Mouse (Mus musculus): ENCODE results near the gene Ap1s3. TPM values are rescaled to one million over a fixed set of nuclear protein-coding genes. Genes with fewer than 3 reads are reported as not detected.

Gene Ap1s3
- total and polyA plus RNA-seq, 2 experiments: 0.92 to 2.3 TPM

DNA sequence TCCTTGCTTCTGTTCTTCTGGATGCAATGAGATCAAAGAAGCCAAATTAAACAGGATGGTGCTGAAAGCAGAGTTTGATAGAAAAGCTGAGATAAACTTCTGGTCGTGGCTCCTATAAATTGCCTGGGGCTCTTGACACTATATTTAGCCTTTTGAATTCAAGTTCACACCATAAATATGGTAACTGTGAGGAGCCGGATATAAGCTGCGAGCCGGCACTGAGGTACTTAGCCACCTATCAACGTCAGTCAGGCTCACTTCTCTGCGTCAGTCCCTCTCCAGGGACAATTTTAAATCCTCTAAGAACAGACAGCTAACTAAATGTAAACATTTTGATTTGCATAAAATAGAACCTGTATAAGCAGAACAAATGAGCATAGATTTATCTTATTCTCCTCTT, 82.3 kb downstream of the Ap1s3 start:
- H3K9ac ChIP-seq (ENCODE audit: low read depth, low read length): no peak overlapping the region
- 89% methylated on average over 6 of the region's 6 CpGs for WGBS
- no peak for TF ChIP-seq POLR2A (IDR thresholded peaks at IDR 0.05; ENCODE audit: extremely low read depth, insufficient read depth, low read length)
- no peak overlapping the region for H3K27ac ChIP-seq (replicated peaks; ENCODE audit: insufficient read depth, low read depth, low read length)
- H3K36me3 ChIP-seq (ENCODE audit: control insufficient read depth, insufficient read depth, low read length): no peaks in the 10 kb centered on the region
- H3K27me3 ChIP-seq (ENCODE audit: control insufficient read depth, insufficient read depth, low read length): no peaks in the 10 kb centered on the region
- DNase-seq (ENCODE audit: extremely low read depth, low read depth, low spot score): no peak
- H3K79me2 ChIP-seq (ENCODE audit: control insufficient read depth, insufficient read depth, low read length): no peaks in the 10 kb centered on the region
- H3K4me3 ChIP-seq (ENCODE audit: insufficient read depth, low read depth, low read length): no peak overlapping the region
- no peaks in the 10 kb centered on the region for H3K4me1 ChIP-seq (ENCODE audit: control insufficient read depth, insufficient read depth, low read length)

- Histone ChIP-seq H3K9ac (ENCODE audit: low read depth, low read length) (no peak overlapping the region), H3K36me3 (ENCODE audit: control insufficient read depth, insufficient read depth, low read length) (no peaks in the 10 kb centered on the region), H3K27ac (replicated peaks; ENCODE audit: insufficient read depth, low read depth, low read length) (no peak overlapping the region), H3K79me2 (ENCODE audit: control insufficient read depth, insufficient read depth, low read length) (no peaks in the 10 kb centered on the region), H3K27me3 (ENCODE audit: control insufficient read depth, insufficient read depth, low read length) (no peaks in the 10 kb centered on the region), H3K4me1 (ENCODE audit: control insufficient read depth, insufficient read depth, low read length) (peaks cover 3% of the 10 kb centered on the region), H3K4me3 (ENCODE audit: insufficient read depth, low read depth, low read length) (no peak overlapping the region)
- WGBS: 8% methylated on average over 15 of the region's 15 CpGs
- DNase-seq (ENCODE audit: extremely low read depth, low read depth, low spot score): peak; percentile 16
- no peak for TF ChIP-seq POLR2A (IDR thresholded peaks at IDR 0.05; ENCODE audit: extremely low read depth, insufficient read depth, low read length)
- TF ChIP-seq CTCF (IDR thresholded peaks at IDR 0.05; ENCODE audit: low read depth, low read length): no peak
Measured at GRCm38 (mm10) chr1:79581136-79581679, 90.6 kb downstream of the Ap1s3 start.

- Histone ChIP-seq H3K4me1 (ENCODE audit: control insufficient read depth, insufficient read depth, low read length) (peaks cover 3% of the 10 kb centered on the region), H3K27me3 (ENCODE audit: control insufficient read depth, insufficient read depth, low read length) (no peaks in the 10 kb centered on the region), H3K9ac (ENCODE audit: low read depth, low read length) (no peak overlapping the region), H3K27ac (replicated peaks; ENCODE audit: insufficient read depth, low read depth, low read length) (no peak overlapping the region), H3K4me3 (ENCODE audit: insufficient read depth, low read depth, low read length) (no peak overlapping the region), H3K79me2 (ENCODE audit: control insufficient read depth, insufficient read depth, low read length) (no peaks in the 10 kb centered on the region), H3K36me3 (ENCODE audit: control insufficient read depth, insufficient read depth, low read length) (no peaks in the 10 kb centered on the region)
- TF ChIP-seq CTCF (IDR thresholded peaks at IDR 0.05; ENCODE audit: low read depth, low read length) (no peak), POLR2A (IDR thresholded peaks at IDR 0.05; ENCODE audit: extremely low read depth, insufficient read depth, low read length) (no peak)
- 68% methylated on average over 3 of the region's 3 CpGs for WGBS
- DNase-seq (ENCODE audit: extremely low read depth, low read depth, low spot score): no peak
Measured at GRCm38 (mm10) chr1:79577357-79577756, 94.4 kb downstream of the Ap1s3 start.

DNA sequence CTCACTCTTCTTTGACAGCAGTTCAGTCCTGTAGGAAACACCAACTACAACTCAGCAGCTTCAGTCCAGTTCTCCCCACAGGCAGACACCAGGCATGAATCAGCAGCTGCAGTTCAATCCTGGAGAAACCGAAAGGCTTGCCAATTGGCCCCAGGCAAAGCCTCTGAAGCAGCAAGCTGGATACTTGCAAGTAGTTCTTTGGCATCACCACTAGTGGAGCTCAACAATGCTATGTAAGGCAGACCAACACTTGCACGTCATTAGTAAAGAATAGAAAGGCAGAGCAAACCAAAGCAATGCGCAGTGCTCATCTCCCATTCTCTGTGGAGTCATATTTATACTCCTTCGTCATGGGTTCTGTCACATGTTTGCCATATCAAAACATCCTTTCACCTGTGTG, 99.9 kb downstream of the Ap1s3 start:
- Histone ChIP-seq H3K79me2 (ENCODE audit: control insufficient read depth, insufficient read depth, low read length) (no peaks in the 10 kb centered on the region), H3K36me3 (ENCODE audit: control insufficient read depth, insufficient read depth, low read length) (no peaks in the 10 kb centered on the region), H3K4me3 (ENCODE audit: insufficient read depth, low read depth, low read length) (no peak overlapping the region), H3K9ac (ENCODE audit: low read depth, low read length) (no peak overlapping the region), H3K4me1 (ENCODE audit: control insufficient read depth, insufficient read depth, low read length) (no peaks in the 10 kb centered on the region), H3K27me3 (ENCODE audit: control insufficient read depth, insufficient read depth, low read length) (no peaks in the 10 kb centered on the region), H3K27ac (replicated peaks; ENCODE audit: insufficient read depth, low read depth, low read length) (no peak overlapping the region)
- DNase-seq (ENCODE audit: extremely low read depth, low read depth, low spot score): no peak
- WGBS: 83% methylated on average over 4 of the region's 4 CpGs
- TF ChIP-seq POLR2A (IDR thresholded peaks at IDR 0.05; ENCODE audit: extremely low read depth, insufficient read depth, low read length) (no peak), CTCF (IDR thresholded peaks at IDR 0.05; ENCODE audit: low read depth, low read length) (no peak)

DNA sequence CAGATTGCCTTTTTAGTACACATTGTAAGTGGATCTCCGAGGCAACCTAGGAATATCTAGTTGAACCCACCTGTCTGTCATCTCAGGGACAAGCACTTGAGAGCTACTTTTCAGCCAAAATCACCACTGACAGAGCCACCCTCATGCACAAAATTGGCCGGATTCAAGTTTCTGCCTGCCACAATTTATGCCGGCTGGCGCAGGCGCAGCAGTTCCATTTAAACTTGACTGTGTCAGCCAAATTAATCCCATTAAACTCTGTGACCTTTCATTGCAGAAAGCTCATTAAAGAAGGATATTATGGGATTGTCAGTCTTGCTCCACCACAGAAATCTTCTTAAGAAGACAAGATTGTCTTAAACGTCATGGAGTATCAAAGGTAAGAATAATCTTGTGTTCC, 100.6 kb downstream of the Ap1s3 start:
- H3K79me2 ChIP-seq (ENCODE audit: control insufficient read depth, insufficient read depth, low read length): no peaks in the 10 kb centered on the region
- H3K4me1 ChIP-seq (ENCODE audit: control insufficient read depth, insufficient read depth, low read length): no peaks in the 10 kb centered on the region
- TF ChIP-seq CTCF (IDR thresholded peaks at IDR 0.05; ENCODE audit: low read depth, low read length) (no peak), POLR2A (IDR thresholded peaks at IDR 0.05; ENCODE audit: extremely low read depth, insufficient read depth, low read length) (no peak)
- no peaks in the 10 kb centered on the region for H3K27me3 ChIP-seq (ENCODE audit: control insufficient read depth, insufficient read depth, low read length)
- H3K27ac ChIP-seq (replicated peaks; ENCODE audit: insufficient read depth, low read depth, low read length): no peak overlapping the region
- no peak overlapping the region for H3K4me3 ChIP-seq (ENCODE audit: insufficient read depth, low read depth, low read length)
- 88% methylated on average over 6 of the region's 6 CpGs for WGBS
- no peak for DNase-seq (ENCODE audit: extremely low read depth, low read depth, low spot score)
- H3K9ac ChIP-seq (ENCODE audit: low read depth, low read length): no peak overlapping the region
- no peaks in the 10 kb centered on the region for H3K36me3 ChIP-seq (ENCODE audit: control insufficient read depth, insufficient read depth, low read length)

- Histone ChIP-seq H3K4me1 (ENCODE audit: control insufficient read depth, insufficient read depth, low read length) (no peaks in the 10 kb centered on the region), H3K79me2 (ENCODE audit: control insufficient read depth, insufficient read depth, low read length) (no peaks in the 10 kb centered on the region), H3K4me3 (ENCODE audit: insufficient read depth, low read depth, low read length) (no peak overlapping the region), H3K9ac (ENCODE audit: low read depth, low read length) (no peak overlapping the region), H3K36me3 (ENCODE audit: control insufficient read depth, insufficient read depth, low read length) (no peaks in the 10 kb centered on the region), H3K27ac (replicated peaks; ENCODE audit: insufficient read depth, low read depth, low read length) (no peak overlapping the region), H3K27me3 (ENCODE audit: control insufficient read depth, insufficient read depth, low read length) (no peaks in the 10 kb centered on the region)
- DNase-seq (ENCODE audit: extremely low read depth, low read depth, low spot score): no peak
- WGBS: 76% methylated on average over 5 of the region's 5 CpGs
- TF ChIP-seq POLR2A (IDR thresholded peaks at IDR 0.05; ENCODE audit: extremely low read depth, insufficient read depth, low read length) (no peak), CTCF (IDR thresholded peaks at IDR 0.05; ENCODE audit: low read depth, low read length) (no peak)
Measured at GRCm38 (mm10) chr1:79561186-79561585, 110.6 kb downstream of the Ap1s3 start.

Other genes with a start within 250 kb of the Ap1s3 start
- 1.7 TPM in 1 of 2 replicates, not detected in the other for gene Scg2, start 231.9 kb downstream of the Ap1s3 start, total RNA-seq (2014; rRNA removed)
- gene Scg2, start 231.9 kb downstream of the Ap1s3 start, polyA plus RNA-seq (2012; rRNA removed): not detected in 2 replicates
- gene Mrpl44, start 104.0 kb upstream of the Ap1s3 start, total RNA-seq (2014; rRNA removed): 22.7 and 23.0 TPM in 2 replicates
- gene Mrpl44, start 104.0 kb upstream of the Ap1s3 start, polyA plus RNA-seq (2012; rRNA removed): 8.0 and 9.2 TPM in 2 replicates
- 31.0 and 31.8 TPM in 2 replicates for gene Wdfy1, start 104.2 kb upstream of the Ap1s3 start, total RNA-seq (2014; rRNA removed)
- gene Wdfy1, start 104.2 kb upstream of the Ap1s3 start, polyA plus RNA-seq (2012; rRNA removed): 17.3 and 19.8 TPM in 2 replicates
- 1.8 and 2.1 TPM in 2 replicates for gene Serpine2, start 189.2 kb upstream of the Ap1s3 start, total RNA-seq (2014; rRNA removed)
- 0.92 and 1.1 TPM in 2 replicates for gene Serpine2, start 189.2 kb upstream of the Ap1s3 start, polyA plus RNA-seq (2012; rRNA removed)